Mouse (Mus musculus) left cerebral cortex, postnatal 14 days (tissue): ENCODE results near the gene Mindy4. TPM values are rescaled to one million over a fixed set of nuclear protein-coding genes. Genes with fewer than 3 reads are reported as not detected.
A peak's percentile ranks its signal among the peaks of the same experiment; 100 is the strongest.

Experiments used
- DNase-seq, 2 experiments: peaks; one replicate each; pipeline ENCODE4 v3.0.0; 2021 to 2022; ENCODE audit warnings: low spot score in 2 of 2, mixed read lengths in 1 of 2
- intact Hi-C: fragments of 180-260 bp; cut with DNase I; formaldehyde crosslinking; loops from one replicate; pipeline ENCODE4 v1.15.1; 2025
- total RNA-seq, 2 experiments: library from RNA; stranded (reverse); gene quantifications; 2 replicates each; pipeline ENCODE4 v1.2.3; 2021

The Mindy4 gene
- total RNA-seq, 2 experiments from 2014 or later: 9.6 to 10.7 TPM

- no peak for DNase-seq
- intact Hi-C loops: no loop called here
Observed at GRCm38 (mm10) chr6:55191537-55191936, 11.6 kb upstream of the Mindy4 start.

- intact Hi-C loops: no loop called here
- no peak for DNase-seq
Observed at GRCm38 (mm10) chr6:55193171-55193570, 10.0 kb upstream of the Mindy4 start.

DNA sequence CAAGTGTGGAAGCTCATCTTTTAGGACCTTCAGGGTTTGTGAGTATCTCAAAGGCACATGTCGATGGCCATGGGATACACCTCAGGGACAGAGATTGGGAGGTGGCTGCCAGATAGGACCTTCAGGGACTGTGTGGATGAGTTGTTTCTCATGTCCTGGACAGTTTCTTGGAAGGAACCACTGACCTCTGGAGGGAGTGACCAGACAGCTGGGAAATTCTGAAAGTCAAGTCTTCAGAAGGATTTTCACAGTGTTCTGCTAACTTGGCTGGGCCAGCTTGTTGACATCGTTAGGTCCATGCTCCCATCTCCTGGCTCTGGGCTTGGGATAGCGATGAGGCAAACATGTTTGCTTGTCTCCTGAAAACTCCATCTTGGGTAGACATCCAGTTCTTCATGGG is 4.1 kb upstream of the Mindy4 start:
- intact Hi-C loops: no loop called here
- no peak for DNase-seq

- no peak for DNase-seq
- intact Hi-C loops: no loop called here
Observed at GRCm38 (mm10) chr6:55203931-55204330, 748 bp downstream of the Mindy4 start.

- intact Hi-C loops: no loop called here
- no peak for DNase-seq
Observed at GRCm38 (mm10) chr6:55207786-55208185, 4.6 kb downstream of the Mindy4 start.

DNA sequence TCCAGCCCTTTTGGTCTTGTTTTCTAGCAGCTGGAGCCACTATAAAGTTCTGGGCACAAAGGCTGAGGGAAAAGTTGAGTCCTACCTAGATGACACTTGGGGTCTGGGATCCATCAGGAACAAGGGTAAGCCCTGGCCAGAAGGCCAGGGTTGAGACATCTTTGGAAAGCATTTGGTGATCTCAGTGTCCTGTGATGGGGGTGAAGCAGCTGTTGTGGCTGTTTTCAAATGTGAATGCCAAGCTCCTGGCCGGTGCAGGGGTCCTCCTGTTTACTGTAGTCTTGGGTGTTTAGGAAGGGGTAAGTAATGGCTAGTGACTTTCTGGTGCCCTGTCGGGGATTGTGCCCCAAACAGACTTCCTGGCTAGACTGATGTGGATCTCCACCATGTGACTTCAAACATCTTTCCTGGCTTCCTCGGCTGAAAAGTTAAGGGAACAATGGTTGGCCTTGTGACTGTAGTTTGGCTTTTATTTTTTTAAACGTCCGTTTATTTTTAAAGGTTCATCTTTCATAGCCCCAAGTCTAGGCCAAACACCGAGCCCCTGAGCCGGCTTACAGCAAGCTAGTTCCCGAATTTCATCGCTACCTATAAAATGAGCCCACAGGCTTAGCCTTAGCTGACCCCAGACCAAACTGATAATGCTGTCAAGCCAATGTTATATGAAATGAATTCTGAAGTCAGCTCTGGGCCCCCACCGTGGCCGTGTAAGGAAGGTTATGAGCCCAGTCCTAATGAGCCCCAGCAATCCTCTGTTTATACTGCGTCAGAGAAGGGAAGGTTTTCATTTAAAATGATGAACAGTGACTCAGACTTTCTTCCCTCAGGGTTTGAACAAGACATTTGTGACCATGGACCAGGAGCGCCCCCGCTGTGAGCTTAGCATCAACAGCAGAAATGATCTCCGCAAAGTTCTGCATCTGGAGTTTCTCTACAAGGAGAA is 7.5 kb downstream of the Mindy4 start:
- no peak for DNase-seq
- intact Hi-C loops: no loop called here

DNA sequence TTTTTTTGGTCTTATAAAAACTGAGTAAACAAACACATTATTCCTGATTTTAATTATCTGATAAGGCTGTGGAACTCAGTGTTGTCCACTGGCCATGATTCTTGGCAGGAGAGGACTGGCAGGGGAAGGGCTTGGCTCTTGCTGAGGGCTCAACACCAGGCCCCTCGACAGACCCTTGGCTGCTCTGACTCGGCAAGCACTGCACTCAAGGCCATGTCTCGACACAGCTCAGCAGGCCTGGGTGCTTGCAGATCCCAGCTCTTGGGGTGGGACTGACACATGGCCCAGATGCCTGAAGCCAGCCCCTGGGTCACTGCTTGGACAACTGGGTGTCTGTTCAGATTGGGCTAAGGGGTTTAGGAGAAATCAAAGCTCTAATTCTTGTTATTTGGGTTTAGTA is 11.4 kb downstream of the Mindy4 start:
- no peak for DNase-seq
- intact Hi-C loops: no loop called here

DNA sequence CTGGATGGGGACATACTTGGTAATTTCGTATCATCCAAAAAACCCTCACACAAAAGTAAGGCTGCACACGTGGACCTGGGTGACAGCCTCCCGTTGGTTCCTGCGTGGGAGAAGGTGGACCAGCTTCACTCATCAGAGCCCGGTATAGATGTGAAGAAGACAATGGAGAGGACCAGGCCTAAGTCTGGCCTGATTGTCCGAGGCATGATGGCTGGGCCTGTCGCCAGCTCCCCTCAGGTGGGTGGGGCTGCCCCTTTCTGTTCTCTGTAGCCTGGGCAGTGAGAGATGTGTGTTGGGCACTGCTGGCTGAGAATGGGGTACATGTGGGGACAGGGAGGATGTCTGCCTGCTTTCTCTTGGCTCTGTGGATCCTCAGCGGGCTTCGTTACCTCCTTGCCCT is 15.0 kb downstream of the Mindy4 start:
- intact Hi-C loops: no loop called here

DNA sequence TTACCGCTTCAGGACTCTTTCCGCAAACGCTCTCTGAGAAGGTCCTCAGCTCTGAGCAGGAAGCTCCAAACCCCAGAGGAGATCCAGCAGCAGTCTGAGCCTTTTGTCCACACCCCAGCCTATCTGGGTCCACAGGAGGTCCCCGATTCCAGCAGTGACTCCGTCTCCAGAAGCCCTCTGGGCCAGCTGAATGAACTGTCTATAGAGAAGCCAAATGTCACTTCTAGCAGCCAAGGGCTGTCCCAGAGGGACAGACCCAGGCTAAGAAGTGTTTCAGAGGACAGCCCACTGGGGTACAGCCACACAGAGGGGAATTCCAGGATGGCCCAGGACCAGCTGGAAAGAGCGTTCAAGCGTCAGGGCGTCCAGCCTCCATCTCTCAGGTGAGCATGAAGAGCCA is 20.8 kb downstream of the Mindy4 start:
- DNase-seq: no peak
- intact Hi-C loops: no loop called here

More for the DNA sequence above, 15.0 kb downstream of the Mindy4 start:
- DNase-seq: no peak

- intact Hi-C loops: no loop called here
- DNase-seq: no peak
Observed at GRCm38 (mm10) chr6:55230048-55230447, 26.9 kb downstream of the Mindy4 start.

DNA sequence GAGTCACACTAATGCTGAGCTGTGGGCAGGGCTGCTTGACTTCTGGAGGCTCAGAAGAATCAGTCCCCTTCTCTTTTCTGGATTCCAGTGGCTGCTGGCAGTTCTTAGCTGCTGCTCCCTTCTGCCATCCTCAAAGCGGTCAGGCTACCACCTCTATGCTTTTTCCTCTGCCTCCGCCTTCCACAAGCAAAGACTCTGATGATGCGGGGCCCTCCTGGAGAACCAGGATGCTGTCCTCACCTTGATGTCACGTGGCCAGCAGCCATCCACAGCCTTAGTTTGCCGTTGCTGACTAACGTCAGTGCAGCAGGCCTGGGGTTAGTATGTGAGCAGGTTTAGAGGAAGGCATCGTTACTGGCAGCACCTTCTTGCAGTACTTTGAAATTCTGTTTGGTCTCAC is 28.9 kb downstream of the Mindy4 start:
- DNase-seq: no peak
- intact Hi-C loops: loop anchor here (2.0 kb wide), 2 partner anchors 153 to 279 kb away; no protein-coding TSS in a partner anchor

- DNase-seq: peak; percentile 41 to 61
- intact Hi-C loops: loop anchor here (2.0 kb wide), 2 partner anchors 152 to 278 kb away; no protein-coding TSS in a partner anchor
Observed at GRCm38 (mm10) chr6:55232524-55233264, 29.5 kb downstream of the Mindy4 start.

GRCm38 (mm10) chr6:55233326-55233725 is 30.1 kb downstream of the Mindy4 start:
- intact Hi-C loops: loop anchor here (2.0 kb wide), 2 partner anchors 151 to 277 kb away; no protein-coding TSS in a partner anchor
- DNase-seq: no peak

GRCm38 (mm10) chr6:55234636-55235035 is 31.5 kb downstream of the Mindy4 start:
- intact Hi-C loops: no loop called here
- no peak for DNase-seq

DNA sequence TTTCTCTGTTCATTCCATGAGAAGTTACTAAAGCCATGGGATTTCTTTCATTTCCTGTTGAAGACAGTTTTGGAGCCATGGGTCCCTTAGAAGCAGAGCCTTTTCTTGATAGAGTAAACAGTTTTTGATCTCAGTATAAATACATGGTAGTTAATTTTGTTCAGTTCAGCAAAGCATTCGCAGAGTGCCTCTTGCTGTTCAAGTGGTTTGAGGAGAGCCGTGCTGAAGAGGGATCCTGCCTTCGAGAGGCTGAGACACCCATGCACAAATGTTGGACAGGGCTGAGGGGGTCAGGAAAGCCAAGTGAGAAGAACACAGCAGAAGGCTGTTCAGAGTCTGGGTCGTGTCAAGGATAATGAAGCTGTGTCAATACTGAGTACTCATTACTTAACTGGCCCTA is 32.5 kb downstream of the Mindy4 start:
- no peak for DNase-seq
- intact Hi-C loops: no loop called here

- intact Hi-C loops: no loop called here
- DNase-seq: no peak
Observed at GRCm38 (mm10) chr6:55239931-55240330, 36.7 kb downstream of the Mindy4 start.

DNA sequence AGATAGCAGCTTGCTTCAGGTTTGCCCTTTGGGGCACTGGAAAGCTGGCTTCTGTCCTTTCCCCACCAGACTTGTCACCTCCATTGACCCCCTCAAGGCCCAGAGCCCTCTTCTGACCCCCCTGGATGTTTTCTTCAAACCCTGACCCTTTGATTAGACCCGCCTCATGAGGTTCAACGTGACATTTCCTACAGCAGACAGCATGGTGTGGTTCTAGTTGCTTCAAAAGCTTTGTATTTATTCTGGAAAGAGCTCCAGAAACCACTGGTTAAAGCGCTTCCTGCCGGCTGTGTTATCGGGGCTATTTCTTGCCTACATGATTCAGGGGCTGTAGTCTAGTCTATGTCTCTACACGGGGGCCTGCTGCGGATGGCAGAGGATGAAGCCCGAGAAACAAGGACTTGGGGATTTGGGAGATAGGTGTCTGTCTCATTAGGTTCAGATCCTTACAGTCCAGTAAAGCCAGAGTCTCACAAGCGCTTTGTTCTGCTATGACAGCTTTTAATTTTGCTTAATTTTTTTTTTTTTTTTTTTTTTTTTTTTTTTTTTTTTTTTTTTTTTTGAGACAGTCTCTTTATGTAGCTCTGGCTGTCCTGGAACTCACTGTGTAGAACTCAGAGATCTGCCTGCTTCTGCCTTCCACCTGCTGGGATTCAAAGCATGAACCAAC is 37.5 kb downstream of the Mindy4 start:
- no peak for DNase-seq
- intact Hi-C loops: no loop called here

GRCm38 (mm10) chr6:55241479-55241878 is 38.3 kb downstream of the Mindy4 start:
- DNase-seq: peak; percentile 23 to 53
- intact Hi-C loops: no loop called here

DNA sequence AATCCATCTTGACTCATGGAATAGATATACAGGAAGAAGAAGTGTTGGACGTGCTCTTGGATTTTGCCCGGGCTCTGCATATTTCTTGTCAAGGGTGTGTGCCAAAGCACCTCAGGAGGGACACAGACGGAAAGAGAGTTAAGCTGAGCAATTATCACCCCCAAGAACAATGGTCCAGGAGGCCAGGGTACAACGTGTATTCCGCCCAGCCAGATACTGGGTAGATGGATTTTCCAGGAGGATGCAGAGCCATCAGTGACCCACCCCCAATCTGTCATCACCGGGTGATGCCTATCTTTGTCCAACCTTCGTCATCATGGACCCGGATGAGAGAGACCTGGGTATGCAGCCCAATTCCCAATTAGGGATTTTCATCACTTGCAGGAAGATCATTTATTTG is 42.5 kb downstream of the Mindy4 start:
- intact Hi-C loops: no loop called here

GRCm38 (mm10) chr6:55246441-55246840 is 43.3 kb downstream of the Mindy4 start:
- intact Hi-C loops: no loop called here
- no peak for DNase-seq

More for the DNA sequence above, 42.5 kb downstream of the Mindy4 start:
- no peak for DNase-seq
